In genomic region chr5:24969241-24969880, GRCm38 (mm10) we compare ENCODE assay signal across 10 mouse cellular contexts.
DNase-seq lines count a peak whose midpoint lies in the region; ATAC-seq lines count a peak whose summit lies in the region.
"Had no signal": no experiment of that assay in that cellular context is flagged by ENCODE, and none has a peak within 500 bp of the region (broad histone marks: within the 10 kb centered on the region; RNA-seq: fewer than 3 reads in every experiment).

No protein-coding gene starts in this region.

- no peaks in the 10 kb centered on the region for H3K9me3 ChIP-seq in liver, embryonic 13.5 days (replicated peaks)
- H3K9me3 ChIP-seq in stomach, embryonic 16.5 days (replicated peaks; ENCODE audit: control insufficient read depth, low read length) = no peaks in the 10 kb centered on the region
- H3K9me3 ChIP-seq: neural tube, embryonic 13.5 days had no signal

- H3K4me2 ChIP-seq in liver, embryonic 13.5 days = peak overlapping the region; percentile 18; the same call in 1 of the 2 replicates
- H3K4me2 ChIP-seq in stomach, embryonic 16.5 days (ENCODE audit: low read depth, low read length) = peak overlapping the region; percentile 23; the same call in 1 of the 2 replicates
- H3K4me2 ChIP-seq: lung, embryonic 14.5 days; neural tube, embryonic 13.5 days had no signal

- peaks cover 48% of the 10 kb centered on the region for H3K27me3 ChIP-seq in liver, embryonic 13.5 days
- no peaks in the 10 kb centered on the region for H3K27me3 ChIP-seq in stomach, embryonic 16.5 days (ENCODE audit: control insufficient read depth, insufficient read depth, low read length)
- H3K27me3 ChIP-seq: neural tube, embryonic 13.5 days had no signal

- no peaks in the 10 kb centered on the region for H3K36me3 ChIP-seq in liver, embryonic 13.5 days
- H3K36me3 ChIP-seq in stomach, embryonic 16.5 days (ENCODE audit: control insufficient read depth, insufficient read depth, low read length) = no peaks in the 10 kb centered on the region
- H3K36me3 ChIP-seq: neural tube, embryonic 13.5 days had no signal

- H3K4me1 ChIP-seq in liver, embryonic 13.5 days (replicated peaks) = peaks cover 29% of the 10 kb centered on the region
- peaks cover 18% of the 10 kb centered on the region for H3K4me1 ChIP-seq in stomach, embryonic 16.5 days (ENCODE audit: control insufficient read depth, insufficient read depth, low read length)
- H3K4me1 ChIP-seq: neural tube, embryonic 13.5 days had no signal

- H3K27ac ChIP-seq in liver, embryonic 13.5 days = no peak overlapping the region
- peak overlapping the region; percentile 65 for H3K27ac ChIP-seq in stomach, embryonic 16.5 days (ENCODE audit: low read length)
- H3K27ac ChIP-seq: neural tube, embryonic 13.5 days had no signal

- no peak overlapping the region for H3K4me3 ChIP-seq in liver, embryonic 13.5 days (replicated peaks)
- H3K4me3 ChIP-seq in stomach, embryonic 16.5 days (replicated peaks; ENCODE audit: low read length) = no peak overlapping the region
- H3K4me3 ChIP-seq: neural tube, embryonic 13.5 days had no signal

- peak; percentile 42 for DNase-seq in kidney, adult 9 months
- DNase-seq in kidney, adult 18-20 months = no peak
- DNase-seq in liver, embryonic 13.5 days = no peak
- DNase-seq in right cerebral cortex, adult 18-20 months = no peak
- DNase-seq in cerebellum, adult 8-10 months = no peak
- DNase-seq in right cerebral cortex, postnatal 10 days (ENCODE audit: low spot score in 2 of 2) = no peak
- DNase-seq: lung, embryonic 14.5 days had no signal

- ATAC-seq in activated CD4-positive, CD25-positive, alpha-beta regulatory T cell, adult 4 months = peak; percentile 45
- ATAC-seq in liver, embryonic 13.5 days (ENCODE audit: low read depth) = peak; percentile 21
- peak; percentile 9; the same call in 1 of the 2 replicates for ATAC-seq in stomach, embryonic 16.5 days (ENCODE audit: insufficient read depth, low FRiP score)

- WGBS in liver, embryonic 13.5 days (ENCODE audit: insufficient replicate concordance) = 11% methylated on average over 11 of the region's 11 CpGs
- WGBS in stomach, embryonic 16.5 days = 51% methylated on average over 11 of the region's 11 CpGs

- no peak overlapping the region for H3K9ac ChIP-seq in liver, embryonic 13.5 days
- H3K9ac ChIP-seq in stomach, embryonic 16.5 days (ENCODE audit: low read length) = 0 out of 2 replicates have a peak overlapping the region, but pooled peaks have one; percentile 22
- H3K9ac ChIP-seq: lung, embryonic 14.5 days; neural tube, embryonic 13.5 days had no signal
